Mouse (Mus musculus) lung, adult 2 months (tissue): Measurements from ENCODE around the gene Mrps30.

Experiments
- CTCF ChIP-seq: fragments of 200-500 bp; IDR thresholded peaks from 2 replicates; pipeline ENCODE4 v1.5.1; 2011; ENCODE audit warnings: mild to moderate bottlenecking, low read length, control low read depth; ENCODE audit not compliant: insufficient read depth
- POLR2A ChIP-seq: fragments of 200-500 bp; IDR thresholded peaks from 2 replicates; pipeline ENCODE4 v1.6.1; 2011; ENCODE audit warnings: low read depth, mild to moderate bottlenecking, control low read depth, low read length, borderline replicate concordance; ENCODE audit errors: extremely low read depth

- TF ChIP-seq POLR2A = no peak
- 0 out of 2 replicates have a peak, but pooled peaks have one; percentile 7 for TF ChIP-seq CTCF
These were observed 36.8 kb downstream of the Mrps30 start for GRCm38 (mm10) chr13:118350257-118350656.
